13 mouse cellular contexts compared by ENCODE assay signal in the genomic region with DNA sequence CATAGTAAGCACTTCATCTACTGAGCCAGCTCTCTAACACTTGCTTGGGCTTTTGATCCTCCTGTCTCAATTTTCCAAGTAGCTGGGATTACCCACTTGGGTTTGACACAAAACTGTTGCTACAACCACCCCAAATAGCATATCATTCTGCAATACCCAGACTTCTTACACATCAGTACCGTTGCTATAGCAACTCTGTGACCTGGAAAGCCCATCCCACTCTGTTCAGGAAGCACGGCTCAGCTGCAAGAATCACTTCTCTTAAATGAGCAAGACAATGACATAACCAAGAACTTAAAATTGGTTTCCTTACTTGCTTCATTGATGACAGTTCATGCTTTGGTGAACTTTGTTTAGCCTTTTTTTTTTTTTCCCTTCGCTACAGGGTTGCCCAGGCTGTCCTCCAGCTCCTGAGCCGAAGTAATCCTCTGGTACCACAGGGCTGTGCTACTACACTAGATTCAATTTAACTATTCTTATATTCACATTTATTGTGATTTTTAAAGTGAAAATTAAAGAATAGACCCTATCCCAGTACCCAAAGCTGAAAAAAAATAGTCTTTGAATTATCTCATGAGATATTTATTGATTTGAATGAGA.
A peak's percentile ranks its signal among the peaks of the same experiment; 100 is the strongest.
DNase-seq lines count a peak whose midpoint lies in the region; ATAC-seq and TF ChIP-seq lines count a peak whose summit lies in the region.
"Had no signal": no experiment of that assay in that cellular context is flagged by ENCODE, and none has a peak within 500 bp of the region (broad histone marks: within the 10 kb centered on the region; RNA-seq: fewer than 3 reads in every experiment).

No protein-coding gene starts in this region.

- DNase-seq in liver, postnatal 0 days = peak; percentile 25
- DNase-seq in liver (no peak), CH12.LX (ENCODE audit: extremely low read depth) (peak; percentile 94)
- DNase-seq in frontal cortex, postnatal 36 days (ENCODE audit: low spot score in 2 of 2) = peak; percentile 13 to 15
- DNase-seq in thymus, adult 2 months = no peak
- DNase-seq in thymus, postnatal 0 days (ENCODE audit: low spot score) = no peak
- DNase-seq: cerebellum, postnatal 10 days; heart, postnatal 10 days; kidney, postnatal 25 days had no signal

- dilution Hi-C loops in CH12.LX (cut with MboI; ENCODE audit: extremely low pct_ligation_motif_present, extremely low pct_unique_long_range_greater_than_20kb, low sequenced_read_pairs) = no loop called here

- H3K4me1 ChIP-seq in liver, postnatal 0 days (ENCODE audit: insufficient read depth) = no peaks in the 10 kb centered on the region
- peaks cover 19 to 60% of the 10 kb centered on the region in 2 experiments; a peak in 3 of 4 replicates for H3K4me1 ChIP-seq in CH12.LX (ENCODE audit: control insufficient read depth in 1 of 2, insufficient read depth in 2 of 2)
- H3K4me1 ChIP-seq in thymus, adult 2 months (replicated peaks; ENCODE audit: control insufficient read depth, insufficient read depth, low read length) = peaks cover 13% of the 10 kb centered on the region
- H3K4me1 ChIP-seq: forebrain, embryonic 13.5 days; liver, embryonic 15.5 days had no signal

- H3K79me2 ChIP-seq in CH12.LX (replicated peaks; ENCODE audit: control insufficient read depth, extremely low read depth, insufficient read depth, poor library complexity, severe bottlenecking) = no peaks in the 10 kb centered on the region

- H3K27ac ChIP-seq in liver, postnatal 0 days (ENCODE audit: low read depth) = no peak overlapping the region
- peak overlapping the region; percentile 77 for H3K27ac ChIP-seq in CH12.LX (ENCODE audit: insufficient read depth, low read depth)
- no peak overlapping the region for H3K27ac ChIP-seq in thymus, adult 2 months (ENCODE audit: control insufficient read depth, insufficient read depth, low read length)
- H3K27ac ChIP-seq: forebrain, embryonic 13.5 days; liver, embryonic 15.5 days had no signal

- no peak for TF ChIP-seq CTCF in liver, postnatal 0 days (IDR thresholded peaks at IDR 0.05; ENCODE audit: low read depth)
- TF ChIP-seq CTCF in CH12.LX (conservative IDR thresholded peaks at IDR 0.05 in 1 of 2, IDR thresholded peaks at IDR 0.05 in 1 of 2; ENCODE audit: low read depth in 2 of 2, low read length in 2 of 2) = peak in 1 of 2 experiments; percentile 25; a peak in 2 of 4 replicates
- no peak for TF ChIP-seq CTCF in thymus, adult 2 months (IDR thresholded peaks at IDR 0.05; ENCODE audit: borderline replicate concordance, control insufficient read depth, extremely low read depth, insufficient read depth, low read length, poor library complexity)

- no peak overlapping the region for H3K4me2 ChIP-seq in liver, postnatal 0 days (ENCODE audit: low read depth, low read length)
- peak overlapping the region; percentile 65 for H3K4me2 ChIP-seq in CH12.LX (ENCODE audit: insufficient read depth, low read depth, poor library complexity, severe bottlenecking)
- H3K4me2 ChIP-seq: forebrain, embryonic 13.5 days; liver, embryonic 15.5 days had no signal

- peak; percentile 28 for TF ChIP-seq RAD21 in CH12.LX (IDR thresholded peaks at IDR 0.05; ENCODE audit: low read depth, low read length)

- in situ Hi-C loops in CH12.LX (cut with MboI; ENCODE audit: low pct_ligation_motif_present, low pct_unique_long_range_greater_than_20kb, low sequenced_read_pairs) = no loop called here

- 61% methylated on average over 4 of the region's 4 CpGs for WGBS in liver, postnatal 0 days (ENCODE audit: insufficient replicate concordance)
- 69% methylated on average over 4 of the region's 4 CpGs for WGBS in thymus, adult 2 months

- no peak for TF ChIP-seq EP300 in liver, postnatal 0 days (IDR thresholded peaks at IDR 0.05; ENCODE audit: low read depth)
- TF ChIP-seq EP300 in CH12.LX (IDR thresholded peaks at IDR 0.05; ENCODE audit: low read length) = peak; percentile 90

- no peak overlapping the region for H3K4me3 ChIP-seq in liver, postnatal 0 days (ENCODE audit: low read depth, low read length)
- no peak overlapping the region for H3K4me3 ChIP-seq in CH12.LX (replicated peaks in 1 of 3; ENCODE audit: low read depth in 2 of 3, low read length in 2 of 3, poor library complexity in 1 of 3)
- no peak overlapping the region for H3K4me3 ChIP-seq in thymus, adult 2 months (ENCODE audit: control insufficient read depth, insufficient read depth, low read length)
- H3K4me3 ChIP-seq: forebrain, embryonic 13.5 days; liver, embryonic 15.5 days had no signal

- 0 out of 2 replicates have a peak, but pooled peaks cover 3% of the 10 kb centered on the region for H3K27me3 ChIP-seq in liver, postnatal 0 days (ENCODE audit: insufficient read depth, low read length)
- no peaks in the 10 kb centered on the region for H3K27me3 ChIP-seq in CH12.LX (replicated peaks)
- H3K27me3 ChIP-seq in thymus, adult 2 months (ENCODE audit: control insufficient read depth, insufficient read depth, low read length) = no peaks in the 10 kb centered on the region
- H3K27me3 ChIP-seq: forebrain, embryonic 13.5 days; liver, embryonic 15.5 days had no signal

- H3K9ac ChIP-seq in liver, postnatal 0 days (replicated peaks) = no peak overlapping the region
- H3K9ac ChIP-seq in CH12.LX (ENCODE audit: insufficient read depth, low read depth) = peak overlapping the region; percentile 22; the same call in 1 of the 2 replicates
- H3K9ac ChIP-seq: forebrain, embryonic 13.5 days; liver, embryonic 15.5 days had no signal

- no peaks in the 10 kb centered on the region for H3K36me3 ChIP-seq in liver, postnatal 0 days (replicated peaks; ENCODE audit: insufficient read depth, low read length)
- H3K36me3 ChIP-seq in CH12.LX (replicated peaks in 1 of 2; ENCODE audit: control insufficient read depth in 1 of 2, insufficient read depth in 1 of 2, low read length in 1 of 2) = no peaks in the 10 kb centered on the region
- H3K36me3 ChIP-seq in thymus, adult 2 months (ENCODE audit: control insufficient read depth, insufficient read depth, low read length) = no peaks in the 10 kb centered on the region
- H3K36me3 ChIP-seq: G1E; liver, embryonic 15.5 days had no signal

- no peaks in the 10 kb centered on the region for H3K9me3 ChIP-seq in liver, postnatal 0 days (ENCODE audit: low read length)
- H3K9me3 ChIP-seq in CH12.LX (replicated peaks; ENCODE audit: low read length) = peaks cover 9% of the 10 kb centered on the region
- H3K9me3 ChIP-seq: G1E; liver, embryonic 15.5 days had no signal

- TF ChIP-seq POLR2A in CH12.LX (IDR thresholded peaks at IDR 0.05; ENCODE audit: low read depth, low read length) = no peak
- TF ChIP-seq POLR2A in thymus, adult 2 months (IDR thresholded peaks at IDR 0.05; ENCODE audit: control insufficient read depth, extremely low read depth, insufficient read depth, low read length, poor library complexity) = no peak

- ATAC-seq in liver, postnatal 0 days = peak; percentile 43
- ATAC-seq in neutrophil, adult 5-6 weeks (ENCODE audit: extremely low read depth, insufficient number of reproducible peaks, low FRiP score, poor library complexity, severe bottlenecking) = peak; percentile 88
- ATAC-seq: forebrain, embryonic 13.5 days had no signal

TF ChIP-seq in CH12.LX, 34 proteins besides CTCF, POLR2A, EP300 and RAD21 (continues in another document):
- no peak for TF ChIP-seq ZKSCAN1 (IDR thresholded peaks at IDR 0.05; ENCODE audit: borderline replicate concordance, low read depth, low read length)
- TF ChIP-seq NELFE (IDR thresholded peaks at IDR 0.05; ENCODE audit: low read depth, low read length) = no peak
- TF ChIP-seq ZC3H11A (IDR thresholded peaks at IDR 0.05; ENCODE audit: low read depth, low read length) = no peak
- TF ChIP-seq POLR2AphosphoS2 (IDR thresholded peaks at IDR 0.05; ENCODE audit: low read depth, low read length) = no peak
- peak; percentile 52; the same call in 1 of the 2 replicates for TF ChIP-seq SIN3A (IDR thresholded peaks at IDR 0.05; ENCODE audit: low read length)
- TF ChIP-seq USF2 (conservative IDR thresholded peaks at IDR 0.05; ENCODE audit: low read depth, low read length) = no peak
- TF ChIP-seq RCOR1 (conservative IDR thresholded peaks at IDR 0.05; ENCODE audit: low read depth, low read length) = no peak
- peak; percentile 84 for TF ChIP-seq MEF2A (IDR thresholded peaks at IDR 0.05; ENCODE audit: borderline replicate concordance, low read depth, low read length)
- TF ChIP-seq NRF1 (IDR thresholded peaks at IDR 0.05; ENCODE audit: low read depth, low read length) = no peak
- peak; percentile 45; the same call in 1 of the 2 replicates for TF ChIP-seq JUND (conservative IDR thresholded peaks at IDR 0.05; ENCODE audit: low read depth, low read length)
- TF ChIP-seq HCFC1 (IDR thresholded peaks at IDR 0.05; ENCODE audit: low read depth, low read length) = peak; percentile 28; the same call in 1 of the 2 replicates
- TF ChIP-seq MAZ (IDR thresholded peaks at IDR 0.05; ENCODE audit: low read depth, low read length) = peak; percentile 82
- peak; percentile 70; the same call in 1 of the 2 replicates for TF ChIP-seq ELF1 (IDR thresholded peaks at IDR 0.05; ENCODE audit: low read depth, low read length)
- TF ChIP-seq CHD2 (IDR thresholded peaks at IDR 0.05; ENCODE audit: low read length) = no peak
- no peak for TF ChIP-seq TBP (conservative IDR thresholded peaks at IDR 0.05; ENCODE audit: low read depth, low read length)
- TF ChIP-seq ETS1 (conservative IDR thresholded peaks at IDR 0.05; ENCODE audit: low read depth, low read length) = peak; percentile 100
- TF ChIP-seq MAFK (IDR thresholded peaks at IDR 0.05; ENCODE audit: insufficient replicate concordance, low read length) = peak; percentile 57; the same call in 1 of the 2 replicates
- TF ChIP-seq KAT2A (IDR thresholded peaks at IDR 0.05; ENCODE audit: insufficient replicate concordance, low read length) = no peak
- peak; percentile 9; the same call in 1 of the 2 replicates for TF ChIP-seq MAX (IDR thresholded peaks at IDR 0.05; ENCODE audit: low read length)
- TF ChIP-seq PAX5 (IDR thresholded peaks at IDR 0.05; ENCODE audit: low read length) = no peak
- 0 out of 2 replicates have a peak, but pooled peaks have one; percentile 14 for TF ChIP-seq MYC (IDR thresholded peaks at IDR 0.05; ENCODE audit: low read depth, low read length)
- TF ChIP-seq CHD1 (IDR thresholded peaks at IDR 0.05; ENCODE audit: low read depth, low read length) = no peak
- TF ChIP-seq USF1 (IDR thresholded peaks at IDR 0.05; ENCODE audit: low read depth, low read length) = no peak
- TF ChIP-seq ZNF384 (IDR thresholded peaks at IDR 0.05; ENCODE audit: low read depth, low read length) = peak; percentile 98
- peak; percentile 82 for TF ChIP-seq BHLHE40 (IDR thresholded peaks at IDR 0.05; ENCODE audit: low read depth, low read length)
- peak; percentile 93 for TF ChIP-seq IRF4 (IDR thresholded peaks at IDR 0.05; ENCODE audit: low read depth, low read length)
- peak; percentile 53 for TF ChIP-seq SMC3 (IDR thresholded peaks at IDR 0.05; ENCODE audit: low read depth, low read length)
- no peak for TF ChIP-seq UBTF (IDR thresholded peaks at IDR 0.05; ENCODE audit: low read depth, low read length)
- TF ChIP-seq JUN (IDR thresholded peaks at IDR 0.05; ENCODE audit: insufficient read depth, low read depth, low read length) = peak; percentile 55

Comparison
In these comparisons a context has a peak if more than half of its experiments do, and no peak if none do; other contexts are left out.
1. DNase-seq: peak in liver, postnatal 0 days (single experiment), CH12.LX (single experiment) and frontal cortex, postnatal 36 days (2 of 2); none in liver (single experiment), thymus, adult 2 months (single experiment) and thymus, postnatal 0 days (single experiment).